Mouse (Mus musculus): ENCODE measurements at regions not wholly inside any gene's neighbourhood (a gene's known extent, or its start where the extent isn't known, plus 50 kb on each side); places are given as distances from the start of the nearest gene placed in this dataset.
"Not testable (repeated sequence)": the region's sequence is repeated elsewhere in the genome, so short reads cannot be mapped to it uniquely, and the experiment has no call there.

DNA sequence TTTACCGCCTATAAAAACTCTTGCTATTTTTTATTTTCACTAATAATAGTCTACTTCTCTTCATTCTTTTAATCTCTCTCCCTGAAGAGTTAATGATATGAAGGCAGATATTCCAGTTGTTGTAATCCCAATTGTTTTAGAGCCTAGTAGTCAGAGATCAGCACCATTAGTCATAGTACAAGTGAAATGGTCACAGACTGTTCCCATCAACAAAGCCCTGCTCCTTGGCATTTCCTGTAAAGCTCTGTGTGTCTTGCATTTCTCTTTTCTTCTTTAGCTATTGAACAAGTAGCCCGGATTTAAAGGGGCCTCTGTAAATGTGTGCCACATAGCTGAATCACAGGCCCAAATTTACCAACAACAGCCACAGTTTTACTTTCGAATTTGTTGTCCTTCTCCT, 234.0 kb upstream of the Hand2 start:
- Histone ChIP-seq H3K27me3 (ENCODE audit: control insufficient read depth, insufficient read depth, low read length) (no peaks in the 10 kb centered on the region), H3K36me3 (ENCODE audit: control insufficient read depth, insufficient read depth, low read length) (no peaks in the 10 kb centered on the region), H3K27ac (ENCODE audit: control insufficient read depth, insufficient read depth, low read depth, low read length) (no peak overlapping the region), H3K4me1 (ENCODE audit: control insufficient read depth, insufficient read depth, low read length) (no peaks in the 10 kb centered on the region), H3K4me3 (ENCODE audit: control insufficient read depth, low read depth, low read length) (no peak overlapping the region)
- TF ChIP-seq CTCF (IDR thresholded peaks at IDR 0.05; ENCODE audit: control insufficient read depth, insufficient read depth, insufficient replicate concordance, low read depth, low read length) (no peak), POLR2A (IDR thresholded peaks at IDR 0.05; ENCODE audit: control insufficient read depth, low read depth, low read length) (no peak)

DNA sequence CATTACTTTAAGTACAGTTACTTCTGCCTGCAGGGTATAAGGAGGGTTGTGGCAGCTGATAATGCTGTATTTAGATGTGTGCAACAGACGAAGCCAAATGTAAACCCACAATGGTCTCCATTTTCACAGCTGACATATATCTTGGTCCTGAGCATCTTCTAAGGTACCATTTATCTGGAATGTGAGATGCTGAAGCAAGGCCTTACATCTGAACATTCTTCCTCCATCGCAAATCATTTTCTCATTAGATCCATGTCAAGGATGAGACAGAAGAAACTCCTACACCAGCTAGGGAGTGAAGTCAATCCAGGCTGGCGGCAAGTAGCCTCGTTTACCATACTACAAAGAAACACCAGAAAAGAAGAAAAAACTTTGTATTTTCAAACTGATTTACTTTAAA, 228.4 kb upstream of the Hand2 start:
- TF ChIP-seq POLR2A (IDR thresholded peaks at IDR 0.05; ENCODE audit: control insufficient read depth, low read depth, low read length) (no peak), CTCF (IDR thresholded peaks at IDR 0.05; ENCODE audit: control insufficient read depth, insufficient read depth, insufficient replicate concordance, low read depth, low read length) (no peak)
- Histone ChIP-seq H3K27me3 (ENCODE audit: control insufficient read depth, insufficient read depth, low read length) (no peaks in the 10 kb centered on the region), H3K27ac (ENCODE audit: control insufficient read depth, insufficient read depth, low read depth, low read length) (no peak overlapping the region), H3K4me3 (ENCODE audit: control insufficient read depth, low read depth, low read length) (no peak overlapping the region), H3K4me1 (ENCODE audit: control insufficient read depth, insufficient read depth, low read length) (no peaks in the 10 kb centered on the region), H3K36me3 (ENCODE audit: control insufficient read depth, insufficient read depth, low read length) (no peaks in the 10 kb centered on the region)

DNA sequence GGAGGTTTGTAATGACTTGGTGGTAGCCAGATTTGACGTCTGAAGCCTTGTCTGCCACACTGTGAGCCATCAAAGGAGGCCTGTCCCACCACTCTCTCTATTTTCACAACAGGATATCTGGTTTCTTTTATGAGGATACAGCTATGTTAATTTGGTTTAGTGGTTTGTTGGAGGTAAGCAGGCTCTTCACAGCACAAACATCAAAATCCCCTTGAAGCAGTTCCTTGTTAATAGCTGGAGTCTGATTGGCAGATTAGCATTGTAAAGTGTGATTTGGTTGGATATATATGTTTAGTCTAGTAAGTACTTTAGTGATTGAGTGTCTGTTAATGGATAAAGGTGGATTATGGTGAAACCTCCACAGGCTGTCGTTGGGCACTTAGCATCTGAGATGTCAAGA, 225.6 kb upstream of the Hand2 start:
- Histone ChIP-seq H3K4me1 (ENCODE audit: control insufficient read depth, insufficient read depth, low read length) (no peaks in the 10 kb centered on the region), H3K27ac (ENCODE audit: control insufficient read depth, insufficient read depth, low read depth, low read length) (no peak overlapping the region), H3K4me3 (ENCODE audit: control insufficient read depth, low read depth, low read length) (no peak overlapping the region), H3K36me3 (ENCODE audit: control insufficient read depth, insufficient read depth, low read length) (no peaks in the 10 kb centered on the region), H3K27me3 (ENCODE audit: control insufficient read depth, insufficient read depth, low read length) (no peaks in the 10 kb centered on the region)
- TF ChIP-seq POLR2A (IDR thresholded peaks at IDR 0.05; ENCODE audit: control insufficient read depth, low read depth, low read length), result no peak
- no peak for TF ChIP-seq CTCF (IDR thresholded peaks at IDR 0.05; ENCODE audit: control insufficient read depth, insufficient read depth, insufficient replicate concordance, low read depth, low read length)

DNA sequence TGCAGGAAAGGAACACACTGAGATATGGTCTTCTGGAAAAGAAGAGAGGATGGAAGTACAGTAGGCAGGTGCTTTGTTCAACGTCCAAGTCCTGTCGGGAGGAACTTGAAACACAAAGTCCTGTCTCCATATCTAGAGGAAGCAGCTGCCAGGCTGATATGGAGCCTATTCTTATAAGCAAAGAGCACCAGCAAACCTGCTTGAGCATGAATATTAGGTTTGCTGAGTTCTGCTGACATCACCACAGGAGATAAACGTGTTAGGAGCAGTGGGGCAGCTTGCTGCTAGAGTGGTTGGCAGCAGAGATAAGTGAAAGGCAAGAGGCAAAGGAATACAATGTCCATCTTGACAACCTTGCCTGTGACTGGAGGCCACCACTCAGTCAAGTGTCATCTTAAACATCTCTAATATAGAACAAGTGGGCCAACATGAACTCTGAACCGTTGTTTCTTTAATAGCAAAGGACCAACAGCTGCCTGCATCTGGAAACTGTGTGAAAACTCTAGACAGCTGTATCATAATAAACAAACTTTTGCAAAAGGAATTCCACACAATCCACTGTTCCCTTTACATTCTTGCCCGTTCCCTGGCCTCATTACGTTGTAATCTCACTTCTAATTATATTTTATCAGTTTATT, 209.9 kb upstream of the Hand2 start:
- not testable (repeated sequence) for H3K4me3 ChIP-seq (ENCODE audit: control insufficient read depth, low read depth, low read length); H3K4me1 ChIP-seq (ENCODE audit: control insufficient read depth, insufficient read depth, low read length); H3K36me3 ChIP-seq (ENCODE audit: control insufficient read depth, insufficient read depth, low read length)

DNA sequence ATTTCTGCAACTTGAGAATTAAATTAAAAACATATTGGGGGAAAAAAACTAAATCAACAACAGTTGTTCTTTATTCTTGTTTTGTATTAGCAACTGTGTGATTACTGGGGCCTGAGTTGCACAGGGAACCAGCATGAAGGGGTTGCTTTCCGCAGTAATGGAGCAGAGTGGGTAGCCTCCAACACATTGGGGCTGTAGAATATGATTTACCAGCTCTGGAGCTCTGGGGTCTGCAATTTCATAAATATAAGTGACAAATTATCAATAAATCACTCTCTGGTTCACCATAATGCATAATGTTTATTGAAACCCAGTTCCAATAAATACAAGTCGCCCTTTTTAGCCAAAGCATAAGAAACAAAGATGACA, 209.4 kb upstream of the Hand2 start:
- H3K4me1 ChIP-seq (ENCODE audit: control insufficient read depth, insufficient read depth, low read length), result no peaks in the 10 kb centered on the region
- H3K27ac ChIP-seq (ENCODE audit: control insufficient read depth, insufficient read depth, low read depth, low read length), result no peak overlapping the region
- no peaks in the 10 kb centered on the region for H3K27me3 ChIP-seq (ENCODE audit: control insufficient read depth, insufficient read depth, low read length)
- TF ChIP-seq CTCF (IDR thresholded peaks at IDR 0.05; ENCODE audit: control insufficient read depth, insufficient read depth, insufficient replicate concordance, low read depth, low read length) (no peak), POLR2A (IDR thresholded peaks at IDR 0.05; ENCODE audit: control insufficient read depth, low read depth, low read length) (no peak)
- no peak overlapping the region for H3K4me3 ChIP-seq (ENCODE audit: control insufficient read depth, low read depth, low read length)
- H3K36me3 ChIP-seq (ENCODE audit: control insufficient read depth, insufficient read depth, low read length), result no peaks in the 10 kb centered on the region

More for the DNA sequence above, 209.9 kb upstream of the Hand2 start:
- not testable (repeated sequence) for H3K27me3 ChIP-seq (ENCODE audit: control insufficient read depth, insufficient read depth, low read length); H3K27ac ChIP-seq (ENCODE audit: control insufficient read depth, insufficient read depth, low read depth, low read length)

DNA sequence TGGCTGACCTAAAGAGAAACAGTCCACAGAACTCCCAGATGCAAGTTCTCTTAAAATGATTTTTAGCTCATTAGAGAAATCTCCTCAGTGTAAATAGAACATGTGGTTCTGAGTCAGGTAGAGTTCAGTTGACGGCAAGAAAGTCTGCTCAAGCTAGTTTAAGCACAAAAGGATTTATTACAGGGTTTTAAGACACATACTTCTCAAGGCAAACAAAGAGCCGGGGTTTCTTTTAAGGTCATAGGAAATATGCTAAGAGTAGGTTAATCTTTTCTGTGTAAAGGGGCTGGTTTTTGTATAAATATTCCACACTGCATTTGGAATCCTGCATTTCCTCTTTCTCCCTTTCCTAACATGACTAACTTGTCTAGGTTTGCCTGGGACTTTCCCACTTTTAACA, 206.9 kb upstream of the Hand2 start:
- Histone ChIP-seq H3K4me1 (ENCODE audit: control insufficient read depth, insufficient read depth, low read length) (no peaks in the 10 kb centered on the region), H3K36me3 (ENCODE audit: control insufficient read depth, insufficient read depth, low read length) (no peaks in the 10 kb centered on the region), H3K4me3 (ENCODE audit: control insufficient read depth, low read depth, low read length) (no peak overlapping the region), H3K27ac (ENCODE audit: control insufficient read depth, insufficient read depth, low read depth, low read length) (no peak overlapping the region), H3K27me3 (ENCODE audit: control insufficient read depth, insufficient read depth, low read length) (no peaks in the 10 kb centered on the region)
- TF ChIP-seq POLR2A (IDR thresholded peaks at IDR 0.05; ENCODE audit: control insufficient read depth, low read depth, low read length) (no peak), CTCF (IDR thresholded peaks at IDR 0.05; ENCODE audit: control insufficient read depth, insufficient read depth, insufficient replicate concordance, low read depth, low read length) (no peak)

DNA sequence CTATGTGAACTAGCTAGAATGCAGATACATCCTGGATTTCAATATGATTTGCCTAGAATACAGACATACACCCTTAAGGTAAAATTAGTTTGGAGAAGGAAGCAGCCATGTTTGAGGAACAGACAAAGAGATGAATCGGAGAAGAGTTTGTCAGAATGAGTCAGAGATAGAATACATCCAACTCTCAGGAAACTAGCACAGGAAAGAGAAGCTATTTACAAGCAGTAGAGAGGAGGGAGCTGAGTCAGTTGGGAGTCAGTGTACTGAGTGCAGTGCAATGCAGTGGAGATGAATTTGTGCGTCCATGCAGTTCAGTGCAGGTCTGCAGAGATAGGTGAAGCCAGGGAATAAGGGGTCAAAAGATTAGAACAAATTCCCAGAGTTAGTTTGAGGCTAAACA, 205.5 kb upstream of the Hand2 start:
- TF ChIP-seq CTCF (IDR thresholded peaks at IDR 0.05; ENCODE audit: control insufficient read depth, insufficient read depth, insufficient replicate concordance, low read depth, low read length), result no peak
- no peak for TF ChIP-seq POLR2A (IDR thresholded peaks at IDR 0.05; ENCODE audit: control insufficient read depth, low read depth, low read length)
- no peak overlapping the region for H3K27ac ChIP-seq (ENCODE audit: control insufficient read depth, insufficient read depth, low read depth, low read length)
- H3K4me1 ChIP-seq (ENCODE audit: control insufficient read depth, insufficient read depth, low read length), result no peaks in the 10 kb centered on the region
- H3K27me3 ChIP-seq (ENCODE audit: control insufficient read depth, insufficient read depth, low read length), result no peaks in the 10 kb centered on the region
- H3K36me3 ChIP-seq (ENCODE audit: control insufficient read depth, insufficient read depth, low read length), result no peaks in the 10 kb centered on the region
- no peak overlapping the region for H3K4me3 ChIP-seq (ENCODE audit: control insufficient read depth, low read depth, low read length)

DNA sequence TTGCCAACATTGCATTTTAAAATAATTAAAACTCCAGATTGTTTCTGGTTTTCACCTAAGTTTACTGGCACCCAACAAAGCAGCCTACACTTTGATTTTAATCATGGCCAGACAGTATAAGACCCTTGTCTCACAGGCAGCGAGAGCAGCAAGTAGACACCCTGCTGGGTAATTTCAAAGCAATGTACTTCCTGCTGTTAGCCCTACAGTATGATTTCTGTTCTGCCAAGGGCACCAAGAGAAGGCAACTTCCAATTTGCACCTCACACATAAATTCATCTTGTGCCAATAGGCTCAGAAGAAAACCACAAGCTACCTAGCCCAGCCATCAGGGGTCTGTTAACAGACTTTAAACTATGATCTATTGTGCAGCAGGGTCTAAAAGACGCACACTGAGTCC, 186.7 kb upstream of the Hand2 start:
- Histone ChIP-seq H3K4me3 (ENCODE audit: control insufficient read depth, low read depth, low read length) (no peak overlapping the region), H3K36me3 (ENCODE audit: control insufficient read depth, insufficient read depth, low read length) (no peaks in the 10 kb centered on the region), H3K27me3 (ENCODE audit: control insufficient read depth, insufficient read depth, low read length) (no peaks in the 10 kb centered on the region), H3K27ac (ENCODE audit: control insufficient read depth, insufficient read depth, low read depth, low read length) (no peak overlapping the region), H3K4me1 (ENCODE audit: control insufficient read depth, insufficient read depth, low read length) (no peaks in the 10 kb centered on the region)
- TF ChIP-seq CTCF (IDR thresholded peaks at IDR 0.05; ENCODE audit: control insufficient read depth, insufficient read depth, insufficient replicate concordance, low read depth, low read length) (no peak), POLR2A (IDR thresholded peaks at IDR 0.05; ENCODE audit: control insufficient read depth, low read depth, low read length) (no peak)
